Mouse (Mus musculus) kidney, embryonic 16.5 days (tissue): Measurements from ENCODE around the gene Col4a3bp. TPM values are rescaled to one million over a fixed set of nuclear protein-coding genes. Genes with fewer than 3 reads are reported as not detected.

ENCODE experiments used
- ATAC-seq: fragments of 200-750 bp; cut with Nextera tagmentation; 2 replicates; pipeline ENCODE4 v1.8.0; 2017; ENCODE audit warnings: moderate TSS enrichment; ENCODE audit not compliant: low FRiP score, low TSS enrichment
- H3K27ac ChIP-seq: fragments of 300-500 bp; sonication (generic); 2 replicates; pipeline ENCODE4 v1.5.1; 2014; ENCODE audit warnings: low read length
- H3K27me3 ChIP-seq: fragments of 300-500 bp; sonication (generic); 2 replicates; pipeline ENCODE4 v1.6.1; 2014; ENCODE audit warnings: low read length, control low read depth, mixed read lengths; ENCODE audit not compliant: insufficient read depth
- H3K36me3 ChIP-seq: fragments of 300-500 bp; sonication (generic); 2 replicates; pipeline ENCODE4 v1.6.1; 2014; ENCODE audit warnings: low read length, control low read depth, mixed read lengths; ENCODE audit not compliant: insufficient read depth
- H3K4me1 ChIP-seq: fragments of 300-500 bp; sonication (generic); 2 replicates; pipeline ENCODE4 v1.6.1; 2014; ENCODE audit warnings: low read length, control low read depth, mixed read lengths; ENCODE audit not compliant: insufficient read depth
- H3K4me2 ChIP-seq: fragments of 300-500 bp; sonication (generic); replicated peaks from 2 replicates; pipeline ENCODE4 v1.6.1; 2014; ENCODE audit warnings: low read depth, low read length
- H3K4me3 ChIP-seq: fragments of 300-500 bp; sonication (generic); 2 replicates; pipeline ENCODE4 v1.5.1; 2014; ENCODE audit warnings: mild to moderate bottlenecking, low read length
- H3K9ac ChIP-seq: fragments of 300-500 bp; sonication (generic); replicated peaks from 2 replicates; pipeline ENCODE4 v1.6.1; 2014; ENCODE audit warnings: low read length
- H3K9me3 ChIP-seq: fragments of 300-500 bp; sonication (generic); 2 replicates; pipeline ENCODE4 v1.6.1; 2016; ENCODE audit warnings: low read length, control low read depth
- WGBS: fragments of 180-500 bp; shearing (Covaris S2); extraction: QIAGEN DNeasy Blood & Tissue Kit; methylation state at CpG from one replicate; pipeline ENCODE4 v1.1.7; 2014; 5-methylcytosine and 5-hydroxymethylcytosine counted together
- polyA plus RNA-seq: library from polyadenylated mRNA; unstranded; fragments of >200 nt; fragmentation: Nextera tagmentation; extraction: Ambion mirVana; gene quantifications from 2 replicates; pipeline ENCODE4 v1.2.1, GENCODE M21; 2015

Col4a3bp gene
- polyA plus RNA-seq, 1 experiment from 2014 or later, result 8.0 TPM

- H3K4me2 ChIP-seq, result no peak overlapping the region
- no peaks in the 10 kb centered on the region for H3K27me3 ChIP-seq
- H3K27ac ChIP-seq, result no peak overlapping the region
- no peak overlapping the region for H3K9ac ChIP-seq
- H3K9me3 ChIP-seq, result no peaks in the 10 kb centered on the region; the same call in 1 of the 2 replicates
- no peak overlapping the region for H3K4me3 ChIP-seq
- peaks cover 4% of the 10 kb centered on the region; the same call in 1 of the 2 replicates for H3K4me1 ChIP-seq
- no peak for ATAC-seq
- H3K36me3 ChIP-seq, result peaks cover 5% of the 10 kb centered on the region; the same call in 1 of the 2 replicates
- WGBS, result 92% methylated on average over 6 of the region's 6 CpGs
These were observed 10.2 kb upstream of the Col4a3bp start for GRCm38 (mm10) chr13:96532176-96532575.

- Histone ChIP-seq H3K4me3 (no peak overlapping the region), H3K9me3 (no peaks in the 10 kb centered on the region; the same call in 1 of the 2 replicates), H3K4me1 (peaks cover 4% of the 10 kb centered on the region; the same call in 1 of the 2 replicates), H3K9ac (no peak overlapping the region), H3K36me3 (peaks cover 5% of the 10 kb centered on the region; the same call in 1 of the 2 replicates), H3K27ac (no peak overlapping the region), H3K4me2 (no peak overlapping the region), H3K27me3 (no peaks in the 10 kb centered on the region)
- 52% methylated on average over 2 of the region's 2 CpGs for WGBS
- ATAC-seq, result no peak
These were observed 8.7 kb upstream of the Col4a3bp start for GRCm38 (mm10) chr13:96533742-96534141.

GRCm38 (mm10) chr13:96536821-96537572, 5.4 kb upstream of the Col4a3bp start:
- no peak for ATAC-seq

GRCm38 (mm10) chr13:96538103-96538502, 4.3 kb upstream of the Col4a3bp start:
- no peak for ATAC-seq
- Histone ChIP-seq H3K27ac (no peak overlapping the region), H3K4me2 (no peak overlapping the region), H3K4me1 (peaks cover 3% of the 10 kb centered on the region; the same call in 1 of the 2 replicates), H3K36me3 (no peaks in the 10 kb centered on the region), H3K4me3 (no peak overlapping the region), H3K27me3 (no peaks in the 10 kb centered on the region), H3K9ac (no peak overlapping the region), H3K9me3 (no peaks in the 10 kb centered on the region)
- 71% methylated on average over 3 of the region's 3 CpGs for WGBS

More at GRCm38 (mm10) chr13:96536821-96537572, 5.4 kb upstream of the Col4a3bp start:
- H3K9ac ChIP-seq, result no peak overlapping the region
- no peak overlapping the region for H3K4me2 ChIP-seq
- peaks cover 6% of the 10 kb centered on the region for H3K4me1 ChIP-seq
- no peak overlapping the region for H3K27ac ChIP-seq
- no peaks in the 10 kb centered on the region for H3K9me3 ChIP-seq
- 87% methylated on average over 5 of the region's 5 CpGs for WGBS
- no peak overlapping the region for H3K4me3 ChIP-seq
- no peaks in the 10 kb centered on the region for H3K27me3 ChIP-seq
- no peaks in the 10 kb centered on the region for H3K36me3 ChIP-seq

GRCm38 (mm10) chr13:96541381-96541780, 1.0 kb upstream of the Col4a3bp start:
- 42% methylated on average over 2 of the region's 2 CpGs for WGBS
- peak overlapping the region; percentile 58 for H3K4me2 ChIP-seq
- no peaks in the 10 kb centered on the region for H3K36me3 ChIP-seq
- H3K9me3 ChIP-seq, result no peaks in the 10 kb centered on the region
- peaks cover 6% of the 10 kb centered on the region; the same call in 1 of the 2 replicates for H3K4me1 ChIP-seq
- ATAC-seq, result no peak
- H3K27me3 ChIP-seq, result no peaks in the 10 kb centered on the region
- H3K27ac ChIP-seq, result no peak overlapping the region
- peak overlapping the region; percentile 24; the same call in 1 of the 2 replicates for H3K4me3 ChIP-seq
- H3K9ac ChIP-seq, result no peak overlapping the region

GRCm38 (mm10) chr13:96542901-96543891, 778 bp downstream of the Col4a3bp start:
- WGBS, result under 1% methylated on average over 73 of the region's 73 CpGs
- Histone ChIP-seq H3K27me3 (no peaks in the 10 kb centered on the region), H3K9ac (peak overlapping the region; percentile 88), H3K4me2 (peak overlapping the region; percentile 86), H3K27ac (peak overlapping the region; percentile 91), H3K9me3 (no peaks in the 10 kb centered on the region), H3K4me1 (peaks cover 9% of the 10 kb centered on the region; the same call in 1 of the 2 replicates), H3K36me3 (no peaks in the 10 kb centered on the region), H3K4me3 (peak overlapping the region; percentile 98)
- peak; percentile 80 for ATAC-seq

- no peaks in the 10 kb centered on the region for H3K9me3 ChIP-seq
- no peak overlapping the region for H3K9ac ChIP-seq
- no peak overlapping the region for H3K27ac ChIP-seq
- WGBS, result 80% methylated on average over 2 of the region's 2 CpGs
- H3K4me2 ChIP-seq, result no peak overlapping the region
- peaks cover 9% of the 10 kb centered on the region; the same call in 1 of the 2 replicates for H3K4me1 ChIP-seq
- H3K27me3 ChIP-seq, result no peaks in the 10 kb centered on the region
- H3K36me3 ChIP-seq, result no peaks in the 10 kb centered on the region
- H3K4me3 ChIP-seq, result no peak overlapping the region
- ATAC-seq, result no peak
These were observed 2.1 kb downstream of the Col4a3bp start for GRCm38 (mm10) chr13:96544506-96544905.

GRCm38 (mm10) chr13:96547250-96547649, 4.8 kb downstream of the Col4a3bp start:
- H3K27ac ChIP-seq, result no peak overlapping the region
- no peaks in the 10 kb centered on the region for H3K9me3 ChIP-seq
- H3K4me1 ChIP-seq, result peaks cover 6% of the 10 kb centered on the region; the same call in 1 of the 2 replicates
- 59% methylated on average over 1 of the region's 1 CpGs for WGBS
- ATAC-seq, result no peak
- no peak overlapping the region for H3K4me2 ChIP-seq
- no peak overlapping the region for H3K9ac ChIP-seq
- H3K27me3 ChIP-seq, result no peaks in the 10 kb centered on the region
- no peak overlapping the region for H3K4me3 ChIP-seq
- no peaks in the 10 kb centered on the region for H3K36me3 ChIP-seq

- H3K36me3 ChIP-seq, result no peaks in the 10 kb centered on the region
- WGBS, result 59% methylated on average over 4 of the region's 4 CpGs
- H3K27me3 ChIP-seq, result no peaks in the 10 kb centered on the region
- H3K4me1 ChIP-seq, result peaks cover 6% of the 10 kb centered on the region; the same call in 1 of the 2 replicates
- no peak overlapping the region for H3K9ac ChIP-seq
- no peak overlapping the region for H3K4me2 ChIP-seq
- no peaks in the 10 kb centered on the region for H3K9me3 ChIP-seq
- no peak for ATAC-seq
- no peak overlapping the region for H3K27ac ChIP-seq
- no peak overlapping the region for H3K4me3 ChIP-seq
These were observed 5.5 kb downstream of the Col4a3bp start for GRCm38 (mm10) chr13:96547941-96548340.
